Mouse (Mus musculus): ENCODE results near the gene Tmem235.
"Not testable (repeated sequence)": the region's sequence is repeated elsewhere in the genome, so short reads cannot be mapped to it uniquely, and the experiment has no call there.

Tmem235 gene

GRCm38 (mm10) chr11:117832086-117832969 lies 28.2 kb upstream of the Tmem235 start:
- DNase-seq (ENCODE audit: extremely low spot score, low read depth, low spot score): no peak

GRCm38 (mm10) chr11:117833509-117833908 lies 27.0 kb upstream of the Tmem235 start:
- not testable (repeated sequence) for DNase-seq (ENCODE audit: extremely low spot score, low read depth, low spot score)

- no peak for DNase-seq (ENCODE audit: extremely low spot score, low read depth, low spot score)
Measured at GRCm38 (mm10) chr11:117834086-117834485, 26.5 kb upstream of the Tmem235 start.

GRCm38 (mm10) chr11:117836306-117836705 lies 24.2 kb upstream of the Tmem235 start:
- no peak for DNase-seq (ENCODE audit: extremely low spot score, low read depth, low spot score)

GRCm38 (mm10) chr11:117838572-117838971 lies 22.0 kb upstream of the Tmem235 start:
- DNase-seq (ENCODE audit: extremely low spot score, low read depth, low spot score): no peak

- DNase-seq (ENCODE audit: extremely low spot score, low read depth, low spot score): no peak
Measured at GRCm38 (mm10) chr11:117839021-117839420, 21.5 kb upstream of the Tmem235 start.

- no peak for DNase-seq (ENCODE audit: extremely low spot score, low read depth, low spot score)
Measured at GRCm38 (mm10) chr11:117840910-117841309, 19.6 kb upstream of the Tmem235 start.

GRCm38 (mm10) chr11:117843434-117843833 lies 17.1 kb upstream of the Tmem235 start:
- no peak for DNase-seq (ENCODE audit: extremely low spot score, low read depth, low spot score)

GRCm38 (mm10) chr11:117844997-117845396 lies 15.6 kb upstream of the Tmem235 start:
- DNase-seq (ENCODE audit: extremely low spot score, low read depth, low spot score): no peak

GRCm38 (mm10) chr11:117845651-117846050 lies 14.9 kb upstream of the Tmem235 start:
- no peak for DNase-seq (ENCODE audit: extremely low spot score, low read depth, low spot score)

- no peak for DNase-seq (ENCODE audit: extremely low spot score, low read depth, low spot score)
Measured at GRCm38 (mm10) chr11:117846640-117847039, 13.9 kb upstream of the Tmem235 start.

GRCm38 (mm10) chr11:117847593-117848215 lies 12.8 kb upstream of the Tmem235 start:
- no peak for DNase-seq (ENCODE audit: extremely low spot score, low read depth, low spot score)

GRCm38 (mm10) chr11:117848271-117848984 lies 12.1 kb upstream of the Tmem235 start:
- no peak for DNase-seq (ENCODE audit: extremely low spot score, low read depth, low spot score)

GRCm38 (mm10) chr11:117848985-117849671 lies 11.4 kb upstream of the Tmem235 start, which contains the start of gene Birc5:
Birc5 (plus strand) TSS chr11:117849251.
- DNase-seq (ENCODE audit: extremely low spot score, low read depth, low spot score): no peak

- no peak for DNase-seq (ENCODE audit: extremely low spot score, low read depth, low spot score)
Measured at GRCm38 (mm10) chr11:117852875-117853274, 7.7 kb upstream of the Tmem235 start.

- no peak for DNase-seq (ENCODE audit: extremely low spot score, low read depth, low spot score)
Measured at GRCm38 (mm10) chr11:117854241-117854640, 6.3 kb upstream of the Tmem235 start.

GRCm38 (mm10) chr11:117855360-117855759 lies 5.2 kb upstream of the Tmem235 start:
- DNase-seq (ENCODE audit: extremely low spot score, low read depth, low spot score): no peak

- DNase-seq (ENCODE audit: extremely low spot score, low read depth, low spot score): no peak
Measured at GRCm38 (mm10) chr11:117855975-117856374, 4.6 kb upstream of the Tmem235 start.

GRCm38 (mm10) chr11:117857462-117857861 lies 3.1 kb upstream of the Tmem235 start:
- DNase-seq (ENCODE audit: extremely low spot score, low read depth, low spot score): no peak

- DNase-seq (ENCODE audit: extremely low spot score, low read depth, low spot score): no peak
Measured at GRCm38 (mm10) chr11:117858392-117858791, 2.2 kb upstream of the Tmem235 start.

Measured in hindlimb bud, embryonic 11.5 days (tissue).